Mouse (Mus musculus): ENCODE results near the gene Dlgap1. TPM values are rescaled to one million over a fixed set of nuclear protein-coding genes. Genes with fewer than 3 reads are reported as not detected.

Dlgap1 gene
- polyA plus RNA-seq, 1 experiment from 2014 or later, result 7.4 TPM

DNA sequence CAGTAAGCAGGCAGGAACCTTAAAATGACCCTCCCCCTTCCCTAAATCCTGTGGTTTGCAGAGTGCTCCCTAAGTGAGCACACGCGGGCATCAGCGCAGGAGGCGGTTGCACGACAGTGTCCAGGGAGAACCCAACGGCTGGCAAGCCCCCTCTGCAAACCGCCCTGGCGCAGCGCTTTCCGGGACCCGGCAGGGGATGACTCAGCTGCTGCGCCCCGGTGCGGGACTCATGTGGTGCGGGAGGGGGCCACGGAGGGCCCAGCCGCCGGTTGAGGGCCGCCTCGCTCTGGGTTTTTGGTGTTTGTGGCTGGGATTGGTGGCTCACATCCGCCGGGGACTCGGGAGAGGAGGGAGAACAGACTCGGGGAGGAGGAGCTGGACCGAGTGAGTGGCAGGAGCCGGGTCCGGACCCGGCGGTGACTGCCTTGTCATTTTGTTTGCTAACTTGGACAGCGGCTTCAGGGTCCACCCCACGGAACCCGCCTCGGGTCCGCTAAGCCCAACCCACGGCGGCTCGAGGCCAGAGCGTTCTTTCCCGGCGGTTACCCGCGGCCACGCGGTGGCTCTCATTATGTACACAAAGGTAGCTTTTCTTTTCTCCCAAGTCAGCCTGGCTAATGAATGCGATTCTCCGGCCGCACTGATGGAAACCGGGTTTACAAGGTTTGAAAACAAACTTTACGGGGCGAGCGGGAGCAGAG is 884.0 kb downstream of the Dlgap1 start:
- peak overlapping the region; percentile 65 for H3K4me3 ChIP-seq (replicated peaks)
- H3K9me3 ChIP-seq, result no peaks in the 10 kb centered on the region
- under 1% methylated on average over 51 of the region's 51 CpGs for WGBS
- H3K36me3 ChIP-seq (replicated peaks), result no peaks in the 10 kb centered on the region
- ATAC-seq (ENCODE audit: low FRiP score), result peak; percentile 63
- peak overlapping the region; percentile 95 for H3K4me2 ChIP-seq
- peak overlapping the region; percentile 92 for H3K27ac ChIP-seq
- peaks cover 15% of the 10 kb centered on the region; the same call in 1 of the 2 replicates for H3K27me3 ChIP-seq
- peak overlapping the region; percentile 83 for H3K9ac ChIP-seq
- peaks cover 50% of the 10 kb centered on the region for H3K4me1 ChIP-seq

DNA sequence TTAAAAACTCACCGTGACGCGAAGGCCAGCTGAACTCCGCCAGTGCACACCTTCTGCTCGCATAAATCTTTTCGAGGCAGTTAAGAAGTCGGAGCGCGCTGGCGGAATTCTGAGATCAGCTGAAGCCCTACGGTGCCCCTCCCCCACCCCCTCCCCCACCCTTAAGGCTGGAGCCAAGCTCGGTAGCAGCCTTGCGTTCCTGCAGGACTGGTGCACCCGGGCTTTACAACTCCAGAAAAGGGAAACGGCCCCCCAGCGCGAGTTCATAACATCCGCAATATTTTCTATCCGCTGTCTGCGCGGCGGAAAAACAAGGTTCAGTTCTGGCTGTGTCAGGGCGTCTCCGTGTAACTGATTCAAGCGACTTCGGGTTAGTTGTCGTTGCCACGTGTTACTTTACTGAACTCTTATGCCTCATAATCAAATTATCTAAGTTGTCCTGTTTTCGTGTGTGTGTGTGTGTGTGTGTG is 884.6 kb downstream of the Dlgap1 start, which contains the start of gene Tgif1:
Gene Tgif1 (minus strand): TSS at position 111 of the 470 bp plus-strand sequence.
- Histone ChIP-seq H3K27me3 (peaks cover 15% of the 10 kb centered on the region; the same call in 1 of the 2 replicates), H3K4me2 (peak within 1 kb of the TSS; percentile 95), H3K4me3 (replicated peaks) (peak within 1 kb of the TSS; percentile 65), H3K27ac (peak within 1 kb of the TSS; percentile 92), H3K9ac (peak within 1 kb of the TSS; percentile 83), H3K36me3 (replicated peaks) (no peaks in the 10 kb centered on the region), H3K9me3 (no peaks in the 10 kb centered on the region), H3K4me1 (peaks cover 44% of the 10 kb centered on the region)
- WGBS, result under 1% methylated on average over 29 of the region's 29 CpGs
- ATAC-seq (ENCODE audit: low FRiP score), result peak; percentile 10; the same call in 1 of the 2 replicates

DNA sequence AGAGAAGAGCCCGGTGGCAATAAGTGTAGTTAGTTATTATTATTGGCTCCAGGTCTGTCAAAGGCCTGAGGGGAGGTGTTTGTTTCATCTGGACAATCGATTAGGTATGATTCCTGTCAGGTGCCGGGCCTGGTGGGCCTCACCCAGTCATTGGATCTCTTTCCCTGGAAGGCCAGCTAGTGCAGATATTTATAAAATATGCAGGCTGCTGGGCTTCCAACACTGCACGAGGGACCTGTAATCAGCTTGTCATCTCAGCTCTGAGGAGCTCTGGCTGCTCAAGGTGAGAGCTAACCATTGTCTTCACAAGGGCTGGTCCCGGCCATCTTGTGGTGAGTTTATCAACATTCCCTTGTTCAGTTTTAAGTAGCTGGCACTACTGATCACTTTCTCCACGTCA is 885.1 kb downstream of the Dlgap1 start:
- no peaks in the 10 kb centered on the region for H3K9me3 ChIP-seq
- no peaks in the 10 kb centered on the region for H3K36me3 ChIP-seq (replicated peaks)
- peaks cover 15% of the 10 kb centered on the region; the same call in 1 of the 2 replicates for H3K27me3 ChIP-seq
- peak overlapping the region; percentile 83 for H3K9ac ChIP-seq
- no peak for ATAC-seq (ENCODE audit: low FRiP score)
- peak overlapping the region; percentile 95 for H3K4me2 ChIP-seq
- peak overlapping the region; percentile 65 for H3K4me3 ChIP-seq (replicated peaks)
- no peak overlapping the region for H3K27ac ChIP-seq
- H3K4me1 ChIP-seq, result peaks cover 38% of the 10 kb centered on the region
- 22% methylated on average over 6 of the region's 6 CpGs for WGBS

DNA sequence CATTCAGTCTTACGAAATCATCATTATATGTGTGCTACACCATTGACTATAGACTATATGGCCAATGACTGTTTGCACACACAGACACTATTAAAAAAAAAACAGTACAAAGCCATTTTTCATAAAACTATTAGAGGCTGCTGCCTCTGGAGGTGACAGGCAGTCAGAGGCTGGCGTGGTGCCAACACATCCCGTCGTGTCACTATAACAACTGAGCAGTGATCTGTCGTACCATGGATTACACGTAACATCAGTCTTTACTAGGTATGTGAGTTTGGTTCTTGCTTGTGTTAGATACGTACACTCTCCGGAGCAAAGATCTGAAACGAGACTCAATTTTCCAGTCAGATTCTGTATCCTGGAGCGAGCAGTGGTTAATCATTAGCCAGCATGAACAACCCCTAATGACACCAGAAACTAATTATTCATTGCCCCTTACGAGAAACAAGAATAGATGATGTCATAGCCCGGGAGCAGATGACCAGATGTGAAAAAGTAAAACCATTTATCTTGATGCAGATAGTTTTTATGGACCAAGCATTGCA is 888.1 kb downstream of the Dlgap1 start:
- ATAC-seq (ENCODE audit: low FRiP score), result no peak
- Histone ChIP-seq H3K4me3 (replicated peaks) (no peak overlapping the region), H3K27me3 (peaks cover 9% of the 10 kb centered on the region; the same call in 1 of the 2 replicates), H3K27ac (no peak overlapping the region), H3K36me3 (replicated peaks) (no peaks in the 10 kb centered on the region), H3K4me1 (peaks cover 10% of the 10 kb centered on the region), H3K4me2 (no peak overlapping the region), H3K9ac (no peak overlapping the region), H3K9me3 (no peaks in the 10 kb centered on the region)
- 71% methylated on average over 12 of the region's 12 CpGs for WGBS

DNA sequence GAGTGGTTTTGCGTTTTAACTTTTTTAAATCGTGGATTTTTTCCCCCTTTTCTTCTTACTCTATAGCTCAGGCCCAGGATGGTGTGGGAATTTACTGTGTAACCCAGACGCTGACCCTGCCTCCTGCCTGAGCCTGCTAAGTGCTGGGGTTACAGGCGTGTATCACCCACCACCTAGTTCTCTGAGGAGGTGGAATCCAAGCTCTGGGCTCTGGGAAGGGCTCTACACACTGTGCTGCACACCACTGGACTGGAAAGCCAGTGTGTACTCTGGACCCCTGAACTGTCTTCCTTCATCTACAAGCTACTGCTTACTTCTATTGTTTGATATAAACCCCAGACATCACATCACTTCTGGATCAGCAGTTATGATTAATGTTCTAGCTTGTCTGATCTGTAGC is 889.9 kb downstream of the Dlgap1 start:
- no peak overlapping the region for H3K9ac ChIP-seq
- H3K27me3 ChIP-seq, result peaks cover 6% of the 10 kb centered on the region; the same call in 1 of the 2 replicates
- H3K4me2 ChIP-seq, result no peak overlapping the region
- H3K4me3 ChIP-seq (replicated peaks), result no peak overlapping the region
- H3K4me1 ChIP-seq, result peaks cover 4% of the 10 kb centered on the region
- 89% methylated on average over 4 of the region's 4 CpGs for WGBS
- no peak overlapping the region for H3K27ac ChIP-seq
- ATAC-seq (ENCODE audit: low FRiP score), result no peak
- H3K9me3 ChIP-seq, result 0 out of 2 replicates have a peak, but pooled peaks cover 4% of the 10 kb centered on the region
- no peaks in the 10 kb centered on the region for H3K36me3 ChIP-seq (replicated peaks)

DNA sequence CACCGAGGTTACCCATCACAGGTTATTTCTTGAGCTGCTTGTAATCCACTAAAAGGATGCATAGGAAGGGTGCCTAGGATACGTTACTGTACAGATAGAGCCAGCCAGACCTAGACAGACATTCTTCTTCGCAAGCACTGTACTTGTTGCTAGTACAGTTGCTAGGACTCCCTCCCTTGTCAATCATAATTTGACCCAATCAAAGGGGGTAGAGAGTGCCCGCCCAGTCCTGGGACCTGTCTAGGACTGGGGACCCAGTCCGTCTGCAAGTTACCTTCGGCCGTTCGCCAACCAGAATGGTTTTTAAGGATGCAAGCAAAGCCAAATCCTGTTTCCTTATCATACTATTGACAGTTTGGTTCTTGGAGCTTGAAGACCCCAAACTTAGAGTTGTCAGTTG is 895.2 kb downstream of the Dlgap1 start:
- ATAC-seq (ENCODE audit: low FRiP score), result no peak
- Histone ChIP-seq H3K36me3 (replicated peaks) (no peaks in the 10 kb centered on the region), H3K9me3 (0 out of 2 replicates have a peak, but pooled peaks cover 4% of the 10 kb centered on the region), H3K4me3 (replicated peaks) (no peak overlapping the region), H3K27me3 (no peaks in the 10 kb centered on the region), H3K4me1 (no peaks in the 10 kb centered on the region), H3K27ac (no peak overlapping the region), H3K4me2 (no peak overlapping the region), H3K9ac (no peak overlapping the region)
- 95% methylated on average over 8 of the region's 8 CpGs for WGBS

DNA sequence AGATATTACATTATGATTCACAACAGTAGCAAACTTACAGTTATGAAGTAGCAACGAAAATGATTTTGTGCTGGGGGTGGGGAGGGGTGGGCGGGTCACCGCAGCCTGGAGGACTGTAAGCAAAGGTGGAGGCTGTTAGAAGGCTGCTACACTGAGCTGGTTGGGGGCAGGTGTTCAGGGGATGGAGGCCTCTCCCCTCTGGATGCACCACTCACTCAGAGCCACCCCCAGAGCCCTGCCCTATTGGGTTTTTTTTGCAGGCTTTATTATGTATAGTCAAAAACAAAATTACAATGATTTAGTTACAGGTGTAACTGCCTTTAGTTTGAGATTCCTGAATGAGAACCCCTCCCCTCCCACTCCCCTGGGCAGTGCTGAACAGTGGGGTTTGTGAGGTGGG is 895.8 kb downstream of the Dlgap1 start:
- no peak overlapping the region for H3K27ac ChIP-seq
- H3K27me3 ChIP-seq, result no peaks in the 10 kb centered on the region
- H3K36me3 ChIP-seq (replicated peaks), result no peaks in the 10 kb centered on the region
- no peaks in the 10 kb centered on the region for H3K4me1 ChIP-seq
- 75% methylated on average over 3 of the region's 3 CpGs for WGBS
- no peak overlapping the region for H3K9ac ChIP-seq
- H3K4me3 ChIP-seq (replicated peaks), result no peak overlapping the region
- H3K4me2 ChIP-seq, result no peak overlapping the region
- ATAC-seq (ENCODE audit: low FRiP score), result no peak
- 0 out of 2 replicates have a peak, but pooled peaks cover 4% of the 10 kb centered on the region for H3K9me3 ChIP-seq

DNA sequence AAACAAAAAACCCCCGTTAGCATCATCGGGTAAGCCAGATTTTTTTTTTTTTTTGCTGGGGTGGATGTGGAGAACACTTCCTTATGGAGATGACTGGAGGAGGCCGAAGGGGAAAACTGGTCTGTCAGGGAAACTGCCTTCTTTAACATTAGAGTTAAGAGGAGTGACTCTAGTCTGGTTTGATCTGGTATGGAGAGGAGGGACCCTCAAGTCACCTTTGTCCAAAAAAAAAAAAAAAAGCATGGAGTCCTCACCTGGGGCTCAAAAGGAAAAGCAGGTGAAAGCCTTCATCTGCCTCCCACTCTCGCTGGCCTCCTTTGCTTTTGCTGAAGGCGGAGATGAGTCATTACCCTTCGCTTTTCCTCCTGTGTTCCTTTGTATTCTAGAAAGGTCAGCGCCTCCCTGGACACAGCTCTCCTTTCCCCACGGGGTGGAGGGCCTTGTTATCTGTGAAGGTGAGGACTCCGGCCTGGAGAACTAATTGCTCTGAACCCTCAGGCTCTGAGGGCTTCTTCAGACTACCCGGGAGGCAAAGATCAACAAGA is 896.3 kb downstream of the Dlgap1 start:
- ATAC-seq (ENCODE audit: low FRiP score), result no peak
- Histone ChIP-seq H3K4me2 (no peak overlapping the region), H3K9me3 (0 out of 2 replicates have a peak, but pooled peaks cover 4% of the 10 kb centered on the region), H3K27ac (no peak overlapping the region), H3K36me3 (replicated peaks) (no peaks in the 10 kb centered on the region), H3K4me3 (replicated peaks) (no peak overlapping the region), H3K27me3 (no peaks in the 10 kb centered on the region), H3K9ac (no peak overlapping the region), H3K4me1 (no peaks in the 10 kb centered on the region)
- 84% methylated on average over 10 of the region's 10 CpGs for WGBS

DNA sequence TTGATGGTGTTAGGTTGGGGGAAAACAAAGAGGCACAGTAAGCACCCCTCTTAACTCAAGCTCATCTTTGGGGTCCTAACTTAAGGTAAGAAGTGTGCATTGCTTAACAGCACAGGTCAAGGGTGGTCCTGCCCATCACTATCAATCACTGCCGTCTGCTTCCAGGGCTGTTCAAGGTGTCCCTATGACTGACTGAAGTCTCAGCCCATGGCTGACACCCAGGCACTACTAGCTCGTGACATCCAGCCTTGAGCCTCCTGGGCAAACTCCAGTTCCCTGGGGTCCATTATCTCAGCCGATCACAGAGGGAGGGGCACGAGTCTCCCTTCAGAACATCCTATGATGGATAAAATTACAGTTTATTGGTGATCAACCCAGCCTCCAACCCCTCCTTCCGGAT is 897.2 kb downstream of the Dlgap1 start:
- Histone ChIP-seq H3K4me3 (replicated peaks) (no peak overlapping the region), H3K27ac (no peak overlapping the region), H3K9ac (no peak overlapping the region), H3K9me3 (0 out of 2 replicates have a peak, but pooled peaks cover 4% of the 10 kb centered on the region), H3K4me2 (no peak overlapping the region), H3K27me3 (peaks cover 3% of the 10 kb centered on the region; the same call in 1 of the 2 replicates), H3K36me3 (replicated peaks) (no peaks in the 10 kb centered on the region), H3K4me1 (no peaks in the 10 kb centered on the region)
- 86% methylated on average over 5 of the region's 5 CpGs for WGBS
- no peak for ATAC-seq (ENCODE audit: low FRiP score)

DNA sequence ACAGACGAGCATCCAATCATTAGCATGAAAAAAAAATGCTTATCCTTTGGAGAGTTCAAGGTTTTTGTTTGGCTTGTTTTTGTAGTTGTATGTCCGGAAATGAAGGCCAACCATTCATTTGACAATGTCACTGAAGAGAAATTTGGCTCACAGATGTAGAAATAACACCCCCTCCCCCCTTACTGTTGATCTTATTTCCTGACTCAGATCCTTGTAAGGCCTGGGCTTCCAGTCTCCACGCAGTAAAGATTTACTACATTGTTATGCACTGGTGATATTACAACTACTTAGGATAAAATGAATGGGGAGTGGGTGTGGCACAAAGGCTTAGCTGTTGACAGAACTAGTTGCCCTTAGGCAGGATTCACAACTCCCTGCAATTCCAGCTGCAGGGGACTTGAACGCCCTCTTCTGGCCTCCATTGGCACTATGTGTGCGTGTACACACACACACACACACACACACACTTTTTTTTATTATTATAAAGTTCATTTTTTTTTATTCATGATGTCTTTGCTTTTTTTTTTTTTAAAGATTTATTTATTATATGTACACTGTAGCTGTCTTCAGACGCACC is 897.8 kb downstream of the Dlgap1 start:
- H3K9me3 ChIP-seq, result 0 out of 2 replicates have a peak, but pooled peaks cover 4% of the 10 kb centered on the region
- H3K36me3 ChIP-seq (replicated peaks), result no peaks in the 10 kb centered on the region
- no peak overlapping the region for H3K9ac ChIP-seq
- H3K27ac ChIP-seq, result no peak overlapping the region
- no peak overlapping the region for H3K4me2 ChIP-seq
- ATAC-seq (ENCODE audit: low FRiP score), result no peak
- WGBS, result 90% methylated on average over 6 of the region's 6 CpGs
- H3K4me1 ChIP-seq, result peaks cover under 1% of the 10 kb centered on the region; the same call in 1 of the 2 replicates
- peaks cover 3% of the 10 kb centered on the region; the same call in 1 of the 2 replicates for H3K27me3 ChIP-seq
- no peak overlapping the region for H3K4me3 ChIP-seq (replicated peaks)

DNA sequence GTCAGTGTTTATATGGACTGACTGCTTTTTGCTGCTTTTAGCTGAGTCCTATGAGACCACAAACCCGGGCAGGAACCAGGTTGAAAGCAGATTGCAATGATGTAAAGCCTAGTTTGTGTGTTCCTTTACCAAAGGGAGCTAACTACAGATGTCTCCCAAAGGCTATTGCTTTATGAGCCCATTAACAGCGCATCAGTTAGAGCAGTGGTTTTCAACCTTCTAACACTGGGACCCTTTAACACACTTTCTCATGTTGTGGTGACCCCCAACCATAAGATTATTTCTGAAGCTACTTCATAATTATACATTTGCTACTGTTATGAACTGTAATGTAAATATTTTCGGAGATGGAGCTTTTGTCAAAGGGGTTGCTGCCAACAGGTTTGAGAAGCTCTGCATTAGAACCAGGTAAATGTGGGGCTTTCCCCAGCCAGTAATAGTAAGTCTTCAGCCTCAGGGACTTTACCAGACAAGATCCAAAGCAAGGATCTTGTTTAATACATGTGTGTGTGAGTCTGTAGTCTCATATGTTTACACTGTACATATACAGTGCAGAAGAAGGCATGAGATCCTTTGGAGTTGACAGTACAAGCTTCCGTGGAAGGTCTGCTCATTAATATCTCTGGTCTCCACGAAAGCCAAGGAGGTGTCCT is 899.8 kb downstream of the Dlgap1 start:
- Histone ChIP-seq H3K4me2 (no peak overlapping the region), H3K36me3 (replicated peaks) (no peaks in the 10 kb centered on the region), H3K9ac (no peak overlapping the region), H3K4me3 (replicated peaks) (no peak overlapping the region), H3K4me1 (peaks cover 21% of the 10 kb centered on the region), H3K9me3 (no peaks in the 10 kb centered on the region), H3K27me3 (peaks cover 3% of the 10 kb centered on the region; the same call in 1 of the 2 replicates), H3K27ac (no peak overlapping the region)
- 91% methylated on average over 5 of the region's 5 CpGs for WGBS
- no peak for ATAC-seq (ENCODE audit: low FRiP score)

DNA sequence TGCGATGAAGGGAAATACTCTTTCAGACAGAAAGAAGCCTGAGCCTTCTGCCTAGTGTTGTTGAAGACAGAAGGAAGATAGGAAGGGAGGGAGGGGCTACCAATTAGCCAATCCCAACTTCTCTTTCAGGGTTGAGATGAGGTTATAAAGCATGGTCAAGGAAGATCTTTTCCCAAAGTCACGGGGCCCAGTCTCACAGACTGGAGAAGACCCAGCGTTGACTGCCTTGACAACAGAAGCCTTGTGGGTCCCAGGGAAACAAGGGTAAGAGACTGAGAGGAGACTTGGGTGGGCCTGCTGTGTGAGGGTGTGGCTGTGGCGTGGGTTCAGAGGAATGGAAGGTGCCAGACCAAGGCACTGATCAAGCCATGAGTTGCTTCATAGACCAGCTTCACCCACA is 901.7 kb downstream of the Dlgap1 start:
- Histone ChIP-seq H3K9ac (no peak overlapping the region), H3K36me3 (replicated peaks) (no peaks in the 10 kb centered on the region), H3K27me3 (peaks cover 3% of the 10 kb centered on the region; the same call in 1 of the 2 replicates), H3K4me2 (no peak overlapping the region), H3K27ac (no peak overlapping the region), H3K9me3 (no peaks in the 10 kb centered on the region), H3K4me3 (replicated peaks) (no peak overlapping the region), H3K4me1 (peaks cover 24% of the 10 kb centered on the region)
- no peak for ATAC-seq (ENCODE audit: low FRiP score)
- WGBS, result 91% methylated on average over 4 of the region's 4 CpGs
